In the genomic region with DNA sequence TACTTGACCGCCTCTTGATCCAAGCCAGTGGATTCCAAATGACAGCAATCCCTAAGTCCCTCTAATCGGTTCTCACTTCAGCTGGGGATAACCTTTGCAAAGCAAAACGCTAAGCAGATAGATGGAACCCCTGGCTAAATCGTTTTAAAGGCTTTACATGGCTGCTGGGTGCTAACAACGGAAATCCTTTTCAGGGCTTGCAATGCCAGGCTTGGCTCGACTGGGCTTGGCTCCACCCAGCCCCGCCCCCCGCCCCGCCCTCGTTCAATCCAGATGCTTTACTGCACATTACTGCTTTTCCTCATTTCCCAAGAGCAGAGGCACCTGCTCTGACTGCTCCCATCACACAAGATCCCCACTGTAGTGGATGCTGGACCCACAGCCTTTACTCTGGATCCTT, we compare ENCODE assay signal across 10 mouse cellular contexts. TPM values are rescaled to one million over a fixed set of nuclear protein-coding genes. Genes with fewer than 3 reads are reported as not detected.
DNase-seq lines count a peak whose midpoint lies in the region; ATAC-seq and TF ChIP-seq lines count a peak whose summit lies in the region.
"Had no signal": no experiment of that assay in that cellular context is flagged by ENCODE, and none has a peak within 500 bp of the region (broad histone marks: within the 10 kb centered on the region; RNA-seq: fewer than 3 reads in every experiment).

No protein-coding gene starts in this region.

- H3K9ac ChIP-seq in kidney, postnatal 0 days (ENCODE audit: low read depth, low read length): no peak overlapping the region
- H3K9ac ChIP-seq in stomach, postnatal 0 days (ENCODE audit: low read length): no peak overlapping the region
- H3K9ac ChIP-seq: lung, embryonic 14.5 days had no signal

- no peak overlapping the region for H3K4me3 ChIP-seq in kidney, postnatal 0 days (replicated peaks; ENCODE audit: low read depth, low read length)
- H3K4me3 ChIP-seq in stomach, postnatal 0 days (ENCODE audit: low read depth, low read length): no peak overlapping the region

- TF ChIP-seq EP300 in stomach, postnatal 0 days (optimal IDR thresholded peaks at IDR 0.05): no peak

- no peak for ATAC-seq in kidney, postnatal 0 days (replicated peaks; ENCODE audit: low FRiP score, low read depth)
- no peak for ATAC-seq in stomach, postnatal 0 days (ENCODE audit: low FRiP score, low TSS enrichment)

- H3K27ac ChIP-seq in kidney, postnatal 0 days: no peak overlapping the region
- no peak overlapping the region for H3K27ac ChIP-seq in stomach, postnatal 0 days (replicated peaks)

- no peaks in the 10 kb centered on the region for H3K9me3 ChIP-seq in kidney, postnatal 0 days (replicated peaks; ENCODE audit: low read length)
- no peaks in the 10 kb centered on the region for H3K9me3 ChIP-seq in stomach, postnatal 0 days (ENCODE audit: control insufficient read depth, low read length)

- no peak for TF ChIP-seq CTCF in kidney, postnatal 0 days (IDR thresholded peaks at IDR 0.05; ENCODE audit: low read depth)
- no peak for TF ChIP-seq CTCF in brain, embryonic 14.5 days (IDR thresholded peaks at IDR 0.05; ENCODE audit: borderline replicate concordance, extremely low read depth, insufficient read depth, insufficient read length)
- no peak for TF ChIP-seq CTCF in stomach, postnatal 0 days (IDR thresholded peaks at IDR 0.05; ENCODE audit: low read depth)

- TF ChIP-seq POLR2A in brain, embryonic 14.5 days (IDR thresholded peaks at IDR 0.05; ENCODE audit: borderline replicate concordance, extremely low read depth, insufficient read depth, insufficient read length, poor library complexity, severe bottlenecking): no peak

- no peak for DNase-seq in kidney, postnatal 0 days (ENCODE audit: low spot score)
- DNase-seq in kidney, adult 9 months: no peak
- peak; percentile 30 for DNase-seq in brain, embryonic 14.5 days (ENCODE audit: low read depth)
- DNase-seq in liver: peak; percentile 20
- DNase-seq in stomach, postnatal 0 days (ENCODE audit: low spot score): peak; percentile 51
- no peak for DNase-seq in heart, adult 11 months
- DNase-seq in heart, postnatal 25 days (ENCODE audit: low spot score): no peak
- DNase-seq: adrenal gland, adult 2 months; left cerebral cortex, postnatal 4 days; lung, embryonic 14.5 days had no signal

- intact Hi-C loops in heart, postnatal 25 days (cut with DNase I): no loop called here

- no peaks in the 10 kb centered on the region for H3K27me3 ChIP-seq in kidney, postnatal 0 days (ENCODE audit: insufficient read depth, low read length)
- H3K27me3 ChIP-seq in stomach, postnatal 0 days (ENCODE audit: control insufficient read depth, insufficient read depth, low read length): no peaks in the 10 kb centered on the region

- H3K4me2 ChIP-seq in kidney, postnatal 0 days (ENCODE audit: low read length): 0 out of 2 replicates have a peak overlapping the region, but pooled peaks have one; percentile 0
- H3K4me2 ChIP-seq in stomach, postnatal 0 days (replicated peaks; ENCODE audit: low read depth): no peak overlapping the region
- H3K4me2 ChIP-seq: lung, embryonic 14.5 days had no signal

- no peaks in the 10 kb centered on the region for H3K36me3 ChIP-seq in kidney, postnatal 0 days (ENCODE audit: insufficient read depth, low read length)
- H3K36me3 ChIP-seq in stomach, postnatal 0 days (ENCODE audit: control insufficient read depth, insufficient read depth, low read length): no peaks in the 10 kb centered on the region

- WGBS in kidney, postnatal 0 days: 20% methylated on average over 10 of the region's 10 CpGs
- WGBS in stomach, postnatal 0 days: 27% methylated on average over 10 of the region's 10 CpGs

- H3K4me1 ChIP-seq in kidney, postnatal 0 days (replicated peaks; ENCODE audit: insufficient read depth, low read length): peaks cover 16% of the 10 kb centered on the region
- H3K4me1 ChIP-seq in stomach, postnatal 0 days (replicated peaks; ENCODE audit: control insufficient read depth, insufficient read depth): peaks cover 3% of the 10 kb centered on the region; the same call in 1 of the 2 replicates

RNA-seq across cellular contexts. Expression of gene Rnf7, which starts 36.4 kb away (rescaled TPM):
- polyA plus RNA-seq in kidney, postnatal 0 days (2015; fragmentation: Nextera tagmentation; extraction: Ambion mirVana): 241 and 255 TPM in 2 replicates
- 215 and 233 TPM in 2 replicates for polyA plus RNA-seq in brain, embryonic 14.5 days (2012; rRNA removed)
- 163 and 169 TPM in 2 replicates for polyA plus RNA-seq in stomach, postnatal 0 days (2015; fragmentation: Nextera tagmentation; extraction: Ambion mirVana)
- total RNA-seq in heart, postnatal 25 days (2021): 10 to 100 TPM; 71.2 to 85.8 TPM

Comparison
In these comparisons a context has a peak if more than half of its experiments do, and no peak if none do; other contexts are left out.
1. DNase-seq: peak in brain, embryonic 14.5 days (single experiment), liver (single experiment) and stomach, postnatal 0 days (single experiment); none in kidney, postnatal 0 days (single experiment), kidney, adult 9 months (single experiment), heart, adult 11 months (single experiment) and heart, postnatal 25 days (single experiment).